Mouse (Mus musculus): Measurements from ENCODE around the gene Etl4.

GRCm38 (mm10) chr2:20507832-20508723 lies 598.5 kb downstream of the Etl4 start:
- TF ChIP-seq GATA1 (IDR thresholded peaks at IDR 0.05; ENCODE audit: low read length) (no peak), TAL1 (IDR thresholded peaks at IDR 0.05; ENCODE audit: low read length) (no peak)

Data from erythroblast, embryonic 14.5 days (primary cell).